Mouse (Mus musculus): ENCODE results near the gene Lhfpl1. TPM values are rescaled to one million over a fixed set of nuclear protein-coding genes. Genes with fewer than 3 reads are reported as not detected.
A peak's percentile ranks its signal among the peaks of the same experiment; 100 is the strongest.
"Not testable (repeated sequence)": the region's sequence is repeated elsewhere in the genome, so short reads cannot be mapped to it uniquely, and the experiment has no call there.

Lhfpl1 gene
- 1.2 and 2.0 TPM in 2 replicates for polyA plus RNA-seq (2015; fragmentation: Nextera tagmentation; extraction: Ambion mirVana)

DNA sequence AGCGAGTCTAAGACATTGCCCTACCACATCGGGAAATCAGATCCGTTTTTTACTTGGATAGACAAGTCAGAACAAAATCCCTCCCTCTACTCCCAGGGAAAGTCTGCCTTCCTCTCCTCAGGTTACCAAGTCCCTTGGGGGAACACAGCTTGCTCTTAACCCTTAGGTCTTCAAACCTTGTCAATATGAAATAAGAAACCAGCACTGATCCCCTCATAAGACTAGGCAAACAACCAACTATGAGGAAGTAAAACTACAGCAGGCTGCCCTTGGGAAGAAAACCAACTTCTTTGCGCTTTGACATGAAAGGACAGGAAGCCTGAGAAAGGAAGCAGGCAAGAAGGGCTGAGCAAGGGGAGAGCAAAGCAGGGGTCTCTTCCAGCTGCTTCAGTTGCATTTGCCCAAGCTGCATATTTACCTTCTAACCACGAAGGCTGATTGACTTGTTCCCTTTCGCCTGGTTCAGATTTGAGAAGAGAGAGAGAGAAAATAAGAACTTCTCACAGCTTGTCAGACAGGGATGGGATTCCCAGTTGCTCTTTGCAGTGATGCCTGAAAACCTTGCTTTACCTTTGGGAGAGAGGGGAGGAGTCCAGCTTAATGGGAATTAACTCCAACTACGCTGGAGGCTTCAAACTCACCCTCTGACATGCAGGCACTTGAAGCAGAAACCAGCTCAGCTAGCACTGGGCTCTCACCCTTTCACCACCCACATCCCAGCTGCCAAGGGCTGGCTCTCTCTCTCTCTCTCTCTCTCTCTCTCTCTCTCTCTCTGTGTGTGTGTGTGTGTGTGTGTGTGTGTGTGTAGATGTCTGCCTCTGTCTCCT, at the start of gene Lhfpl1:
Lhfpl1 (minus strand) TSS at position 713 of the 827 bp plus-strand sequence.
- Histone ChIP-seq H3K4me2 (replicated peaks; ENCODE audit: low read depth, low read length) (peak within 1 kb of the TSS; percentile 37), H3K9me3 (ENCODE audit: low read length) (no peaks in the 10 kb centered on the region), H3K9ac (replicated peaks; ENCODE audit: low read length) (no peak within 1 kb of the TSS), H3K27ac (ENCODE audit: low read length) (peak within 1 kb of the TSS; percentile 64; the same call in 1 of the 2 replicates), H3K4me3 (ENCODE audit: low read length) (peak within 1 kb of the TSS; percentile 9; the same call in 1 of the 2 replicates), H3K4me1 (ENCODE audit: insufficient read depth, low read length) (no peaks in the 10 kb centered on the region), H3K36me3 (ENCODE audit: insufficient read depth, low read length) (no peaks in the 10 kb centered on the region), H3K27me3 (ENCODE audit: insufficient read depth, low read length) (no peaks in the 10 kb centered on the region; the same call in 1 of the 2 replicates)
- 30% methylated on average over 7 of the region's 7 CpGs for WGBS
- ATAC-seq (ENCODE audit: low FRiP score, low TSS enrichment), result peak; percentile 83

GRCm38 (mm10) chrX:145371839-145372238, 22.9 kb upstream of the Lhfpl1 start:
- no peaks in the 10 kb centered on the region for H3K36me3 ChIP-seq (ENCODE audit: insufficient read depth, low read length)
- no peaks in the 10 kb centered on the region for H3K9me3 ChIP-seq (ENCODE audit: low read length)
- ATAC-seq (ENCODE audit: low FRiP score, low TSS enrichment), result no peak
- H3K9ac ChIP-seq (replicated peaks; ENCODE audit: low read length), result no peak overlapping the region
- H3K4me2 ChIP-seq (replicated peaks; ENCODE audit: low read depth, low read length), result no peak overlapping the region
- H3K27me3 ChIP-seq (ENCODE audit: insufficient read depth, low read length), result peaks cover 8% of the 10 kb centered on the region
- H3K27ac ChIP-seq (ENCODE audit: low read length), result no peak overlapping the region
- no peak overlapping the region for H3K4me3 ChIP-seq (ENCODE audit: low read length)
- WGBS, result 81% methylated on average over 5 of the region's 5 CpGs
- H3K4me1 ChIP-seq (ENCODE audit: insufficient read depth, low read length), result no peaks in the 10 kb centered on the region

DNA sequence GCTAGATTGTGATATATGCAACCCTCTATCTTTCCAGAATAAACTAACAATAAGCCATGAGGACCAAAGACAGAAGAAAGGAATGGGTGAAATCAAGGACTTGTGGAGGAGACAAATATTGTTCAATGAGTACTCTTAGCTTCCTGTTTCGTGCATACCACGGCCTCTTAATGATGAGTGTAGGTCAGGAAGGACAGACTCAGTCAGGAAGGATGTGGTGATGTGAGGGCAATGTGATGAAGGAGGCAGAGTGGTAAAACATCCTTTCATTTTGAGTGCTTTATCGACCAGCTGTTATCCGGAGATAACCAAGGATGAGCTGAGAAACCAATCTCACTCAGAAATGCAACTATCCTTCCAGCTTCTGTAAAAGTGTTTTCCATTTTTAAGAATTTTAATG, 13.6 kb upstream of the Lhfpl1 start:
- ATAC-seq (ENCODE audit: low FRiP score, low TSS enrichment), result no peak
- H3K9me3 ChIP-seq (ENCODE audit: low read length), result no peaks in the 10 kb centered on the region
- no peaks in the 10 kb centered on the region for H3K4me1 ChIP-seq (ENCODE audit: insufficient read depth, low read length)
- 84% methylated on average over 4 of the region's 4 CpGs for WGBS
- H3K27ac ChIP-seq (ENCODE audit: low read length), result no peak overlapping the region
- peaks cover 3% of the 10 kb centered on the region; the same call in 1 of the 2 replicates for H3K27me3 ChIP-seq (ENCODE audit: insufficient read depth, low read length)
- H3K36me3 ChIP-seq (ENCODE audit: insufficient read depth, low read length), result no peaks in the 10 kb centered on the region
- H3K4me2 ChIP-seq (replicated peaks; ENCODE audit: low read depth, low read length), result no peak overlapping the region
- no peak overlapping the region for H3K9ac ChIP-seq (replicated peaks; ENCODE audit: low read length)
- H3K4me3 ChIP-seq (ENCODE audit: low read length), result no peak overlapping the region

GRCm38 (mm10) chrX:145342402-145342801, 6.5 kb downstream of the Lhfpl1 start:
- no peak for ATAC-seq (ENCODE audit: low FRiP score, low TSS enrichment)
- H3K4me2 ChIP-seq (replicated peaks; ENCODE audit: low read depth, low read length), result no peak overlapping the region
- no peaks in the 10 kb centered on the region for H3K4me1 ChIP-seq (ENCODE audit: insufficient read depth, low read length)
- no peak overlapping the region for H3K4me3 ChIP-seq (ENCODE audit: low read length)
- peaks cover 2% of the 10 kb centered on the region; the same call in 1 of the 2 replicates for H3K27me3 ChIP-seq (ENCODE audit: insufficient read depth, low read length)
- no peak overlapping the region for H3K9ac ChIP-seq (replicated peaks; ENCODE audit: low read length)
- 61% methylated on average over 2 of the region's 2 CpGs for WGBS
- no peaks in the 10 kb centered on the region for H3K9me3 ChIP-seq (ENCODE audit: low read length)
- no peaks in the 10 kb centered on the region for H3K36me3 ChIP-seq (ENCODE audit: insufficient read depth, low read length)
- no peak overlapping the region for H3K27ac ChIP-seq (ENCODE audit: low read length)

DNA sequence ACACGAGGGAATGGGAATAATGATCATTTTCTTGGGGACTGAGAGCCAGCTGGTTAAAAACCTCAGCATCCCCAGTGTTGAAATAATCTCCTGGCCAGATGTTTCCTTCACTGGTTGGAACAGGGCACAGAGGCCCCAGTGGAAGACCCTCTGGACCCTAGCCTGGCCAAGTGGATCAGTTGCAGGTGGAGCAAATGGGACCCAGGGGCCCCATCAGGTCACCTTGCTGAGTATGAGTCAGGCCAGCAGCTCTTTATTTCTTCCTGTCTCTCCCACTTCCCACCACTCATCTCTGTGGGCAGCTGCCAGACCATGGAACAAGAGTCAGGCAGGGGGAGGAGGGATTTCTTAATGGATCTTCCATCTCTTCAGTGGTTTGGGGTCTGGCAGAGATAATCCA, 12.7 kb downstream of the Lhfpl1 start:
- Histone ChIP-seq H3K9me3 (ENCODE audit: low read length) (no peaks in the 10 kb centered on the region), H3K27ac (ENCODE audit: low read length) (no peak overlapping the region), H3K4me3 (ENCODE audit: low read length) (no peak overlapping the region), H3K27me3 (ENCODE audit: insufficient read depth, low read length) (no peaks in the 10 kb centered on the region), H3K4me2 (replicated peaks; ENCODE audit: low read depth, low read length) (no peak overlapping the region), H3K4me1 (ENCODE audit: insufficient read depth, low read length) (no peaks in the 10 kb centered on the region), H3K9ac (replicated peaks; ENCODE audit: low read length) (no peak overlapping the region), H3K36me3 (ENCODE audit: insufficient read depth, low read length) (no peaks in the 10 kb centered on the region)
- no peak for ATAC-seq (ENCODE audit: low FRiP score, low TSS enrichment)
- WGBS, result 63% methylated on average over 1 of the region's 1 CpGs

DNA sequence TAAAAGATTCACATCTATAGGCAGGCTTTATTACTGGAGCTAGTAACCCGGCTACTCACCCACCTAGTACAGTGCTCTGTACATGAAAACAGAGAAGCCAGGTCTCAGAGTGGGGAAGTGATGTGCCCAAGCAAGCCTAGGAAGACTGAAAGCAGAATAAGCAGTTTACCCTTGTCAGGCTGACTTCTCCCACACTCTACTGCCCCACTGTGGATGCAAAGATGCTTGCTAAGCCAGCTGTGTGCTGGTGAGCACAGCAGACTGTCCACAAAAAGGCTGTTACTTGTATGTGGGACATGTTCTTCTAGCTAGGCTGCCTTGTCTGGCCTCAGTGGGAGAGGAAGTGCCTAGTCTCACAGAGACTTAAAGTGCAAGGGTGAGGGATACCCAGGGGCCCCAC, 40.3 kb downstream of the Lhfpl1 start:
- no peak for ATAC-seq (ENCODE audit: low FRiP score, low TSS enrichment)
- H3K36me3 ChIP-seq (ENCODE audit: insufficient read depth, low read length), result no peaks in the 10 kb centered on the region
- WGBS, result 79% methylated on average over 1 of the region's 1 CpGs

DNA sequence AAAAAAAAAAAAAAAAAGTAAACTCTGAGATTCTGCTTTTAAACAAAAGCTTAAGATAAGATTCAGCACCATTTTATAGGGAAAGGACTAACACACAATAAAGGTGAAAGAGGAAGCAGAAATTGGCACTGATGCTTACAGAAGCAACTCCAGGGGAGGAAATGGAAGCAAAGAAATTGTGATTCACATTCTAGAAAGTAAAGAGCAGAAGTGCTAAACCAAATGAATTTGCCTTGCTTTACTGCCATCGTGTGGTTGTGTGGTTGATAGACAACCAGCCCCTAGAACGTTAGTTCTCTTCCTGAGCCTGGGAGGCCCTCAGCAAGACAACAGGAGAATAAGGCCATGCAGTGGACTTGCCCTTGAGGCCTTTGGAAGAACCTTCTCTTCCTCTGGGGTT, 41.7 kb downstream of the Lhfpl1 start:
- Histone ChIP-seq H3K9ac (replicated peaks; ENCODE audit: low read length) (no peak overlapping the region), H3K36me3 (ENCODE audit: insufficient read depth, low read length) (no peaks in the 10 kb centered on the region), H3K9me3 (ENCODE audit: low read length) (no peaks in the 10 kb centered on the region), H3K4me3 (ENCODE audit: low read length) (no peak overlapping the region), H3K27ac (ENCODE audit: low read length) (no peak overlapping the region), H3K27me3 (ENCODE audit: insufficient read depth, low read length) (no peaks in the 10 kb centered on the region), H3K4me2 (replicated peaks; ENCODE audit: low read depth, low read length) (no peak overlapping the region), H3K4me1 (ENCODE audit: insufficient read depth, low read length) (no peaks in the 10 kb centered on the region)
- ATAC-seq (ENCODE audit: low FRiP score, low TSS enrichment), result no peak
- 10% methylated on average over 2 of the region's 2 CpGs for WGBS

More for the DNA sequence above, 40.3 kb downstream of the Lhfpl1 start:
- no peaks in the 10 kb centered on the region for H3K9me3 ChIP-seq (ENCODE audit: low read length)
- H3K4me1 ChIP-seq (ENCODE audit: insufficient read depth, low read length), result no peaks in the 10 kb centered on the region
- no peaks in the 10 kb centered on the region for H3K27me3 ChIP-seq (ENCODE audit: insufficient read depth, low read length)
- H3K4me2 ChIP-seq (replicated peaks; ENCODE audit: low read depth, low read length), result no peak overlapping the region
- H3K27ac ChIP-seq (ENCODE audit: low read length), result no peak overlapping the region
- no peak overlapping the region for H3K4me3 ChIP-seq (ENCODE audit: low read length)
- no peak overlapping the region for H3K9ac ChIP-seq (replicated peaks; ENCODE audit: low read length)

- H3K9ac ChIP-seq (replicated peaks; ENCODE audit: low read length); H3K27me3 ChIP-seq (ENCODE audit: insufficient read depth, low read length); H3K4me3 ChIP-seq (ENCODE audit: low read length); H3K9me3 ChIP-seq (ENCODE audit: low read length); H3K36me3 ChIP-seq (ENCODE audit: insufficient read depth, low read length); ATAC-seq (ENCODE audit: low FRiP score, low TSS enrichment); H3K4me2 ChIP-seq (replicated peaks; ENCODE audit: low read depth, low read length); H3K4me1 ChIP-seq (ENCODE audit: insufficient read depth, low read length); H3K27ac ChIP-seq (ENCODE audit: low read length): not testable (repeated sequence)
These were observed 48.7 kb downstream of the Lhfpl1 start for GRCm38 (mm10) chrX:145300232-145300631.

GRCm38 (mm10) chrX:145272209-145272608, 76.7 kb downstream of the Lhfpl1 start:
- Histone ChIP-seq H3K4me2 (replicated peaks; ENCODE audit: low read depth, low read length) (no peak overlapping the region), H3K4me3 (ENCODE audit: low read length) (no peak overlapping the region), H3K36me3 (ENCODE audit: insufficient read depth, low read length) (no peaks in the 10 kb centered on the region), H3K9me3 (ENCODE audit: low read length) (no peaks in the 10 kb centered on the region), H3K27me3 (ENCODE audit: insufficient read depth, low read length) (no peaks in the 10 kb centered on the region), H3K4me1 (ENCODE audit: insufficient read depth, low read length) (no peaks in the 10 kb centered on the region), H3K27ac (ENCODE audit: low read length) (no peak overlapping the region), H3K9ac (replicated peaks; ENCODE audit: low read length) (no peak overlapping the region)
- 88% methylated on average over 3 of the region's 3 CpGs for WGBS
- no peak for ATAC-seq (ENCODE audit: low FRiP score, low TSS enrichment)

GRCm38 (mm10) chrX:145271768-145272167, 77.1 kb downstream of the Lhfpl1 start:
- H3K4me2 ChIP-seq (replicated peaks; ENCODE audit: low read depth, low read length), result no peak overlapping the region
- no peaks in the 10 kb centered on the region for H3K36me3 ChIP-seq (ENCODE audit: insufficient read depth, low read length)
- no peaks in the 10 kb centered on the region for H3K9me3 ChIP-seq (ENCODE audit: low read length)
- no peak for ATAC-seq (ENCODE audit: low FRiP score, low TSS enrichment)
- no peak overlapping the region for H3K27ac ChIP-seq (ENCODE audit: low read length)
- WGBS, result 65% methylated on average over 4 of the region's 4 CpGs
- H3K27me3 ChIP-seq (ENCODE audit: insufficient read depth, low read length), result no peaks in the 10 kb centered on the region
- H3K4me1 ChIP-seq (ENCODE audit: insufficient read depth, low read length), result no peaks in the 10 kb centered on the region
- no peak overlapping the region for H3K4me3 ChIP-seq (ENCODE audit: low read length)
- H3K9ac ChIP-seq (replicated peaks; ENCODE audit: low read length), result no peak overlapping the region

Data from kidney, embryonic 16.5 days (tissue).